In the genomic region with DNA sequence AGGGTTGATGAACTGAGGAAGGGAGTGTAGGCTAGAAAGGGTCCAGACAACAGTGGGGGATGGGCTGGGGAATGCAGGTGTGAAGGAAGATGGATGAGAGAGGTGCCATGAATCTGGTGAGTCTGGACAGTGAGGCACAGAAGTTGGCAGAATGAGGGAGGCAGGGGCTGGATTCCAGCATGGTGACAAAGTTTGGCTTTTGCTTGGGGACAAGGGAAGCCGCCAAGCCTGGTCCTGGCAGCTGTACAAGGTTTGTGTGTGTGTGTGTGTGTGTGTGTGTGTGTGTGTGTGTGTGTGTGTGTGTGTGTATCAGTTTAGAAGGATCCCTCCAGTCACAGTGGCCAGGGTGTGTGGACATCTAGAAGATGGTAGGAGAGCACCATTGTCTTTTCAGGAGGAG, we compare ENCODE assay signal across 14 mouse cellular contexts.
DNase-seq lines count a peak whose midpoint lies in the region; ATAC-seq and TF ChIP-seq lines count a peak whose summit lies in the region.
"Had no signal": no experiment of that assay in that cellular context is flagged by ENCODE, and none has a peak within 500 bp of the region (broad histone marks: within the 10 kb centered on the region; RNA-seq: fewer than 3 reads in every experiment).

No protein-coding gene starts in this region.

- no peaks in the 10 kb centered on the region for H3K36me3 ChIP-seq in forebrain, embryonic 10.5 days (replicated peaks)
- H3K36me3 ChIP-seq in forebrain, embryonic 13.5 days (ENCODE audit: poor library complexity, severe bottlenecking): no peaks in the 10 kb centered on the region
- no peaks in the 10 kb centered on the region for H3K36me3 ChIP-seq in hindbrain, postnatal 0 days (ENCODE audit: insufficient read depth, low read length)
- no peaks in the 10 kb centered on the region for H3K36me3 ChIP-seq in hindbrain, embryonic 12.5 days
- no peaks in the 10 kb centered on the region for H3K36me3 ChIP-seq in midbrain, embryonic 10.5 days
- no peaks in the 10 kb centered on the region for H3K36me3 ChIP-seq in midbrain, embryonic 16.5 days (ENCODE audit: control insufficient read depth, insufficient read depth, low read length)
- H3K36me3 ChIP-seq: embryonic facial prominence, embryonic 12.5 days; forebrain, embryonic 12.5 days had no signal

- H3K27ac ChIP-seq in forebrain, embryonic 10.5 days: peak overlapping the region; percentile 36; the same call in 1 of the 2 replicates
- H3K27ac ChIP-seq in forebrain, embryonic 13.5 days: no peak overlapping the region
- H3K27ac ChIP-seq in hindbrain, postnatal 0 days: no peak overlapping the region
- H3K27ac ChIP-seq in hindbrain, embryonic 12.5 days: no peak overlapping the region
- H3K27ac ChIP-seq in midbrain, embryonic 10.5 days (replicated peaks): peak overlapping the region; percentile 58
- H3K27ac ChIP-seq in midbrain, embryonic 16.5 days (ENCODE audit: low read length): no peak overlapping the region
- H3K27ac ChIP-seq: embryonic facial prominence, embryonic 12.5 days; forebrain, embryonic 12.5 days; macrophage had no signal

- H3K9me3 ChIP-seq in forebrain, embryonic 10.5 days: no peaks in the 10 kb centered on the region
- H3K9me3 ChIP-seq in forebrain, embryonic 13.5 days (replicated peaks): no peaks in the 10 kb centered on the region
- H3K9me3 ChIP-seq in hindbrain, postnatal 0 days (ENCODE audit: low read length): no peaks in the 10 kb centered on the region
- H3K9me3 ChIP-seq in hindbrain, embryonic 12.5 days (replicated peaks): no peaks in the 10 kb centered on the region
- H3K9me3 ChIP-seq in midbrain, embryonic 10.5 days (replicated peaks): no peaks in the 10 kb centered on the region
- H3K9me3 ChIP-seq in midbrain, embryonic 16.5 days (replicated peaks; ENCODE audit: control insufficient read depth, low read length, poor library complexity, severe bottlenecking): no peaks in the 10 kb centered on the region
- H3K9me3 ChIP-seq: embryonic facial prominence, embryonic 12.5 days; forebrain, embryonic 12.5 days had no signal

- no peak for DNase-seq in forebrain, embryonic 10.5 days (ENCODE audit: extremely low spot score, low spot score)
- peak; percentile 46 for DNase-seq in hindbrain, postnatal 0 days (ENCODE audit: low spot score)
- DNase-seq in midbrain, embryonic 10.5 days (ENCODE audit: low spot score): no peak
- DNase-seq in lung, postnatal 10 days: peak; percentile 78
- DNase-seq in urinary bladder, adult 2 months (ENCODE audit: low spot score): no peak
- DNase-seq: adrenal gland, adult 2 months; cerebellum, adult 11-12 months had no signal

- WGBS in forebrain, embryonic 10.5 days: 94% methylated on average over 1 of the region's 1 CpGs
- WGBS in forebrain, embryonic 13.5 days: 100% methylated on average over 1 of the region's 1 CpGs
- WGBS in hindbrain, postnatal 0 days: 50% methylated on average over 1 of the region's 1 CpGs
- WGBS in hindbrain, embryonic 12.5 days: 80% methylated on average over 1 of the region's 1 CpGs
- 100% methylated on average over 1 of the region's 1 CpGs for WGBS in midbrain, embryonic 10.5 days
- 63% methylated on average over 1 of the region's 1 CpGs for WGBS in midbrain, embryonic 16.5 days

- no peak overlapping the region for H3K9ac ChIP-seq in forebrain, embryonic 13.5 days
- H3K9ac ChIP-seq in hindbrain, postnatal 0 days (replicated peaks; ENCODE audit: low read length): no peak overlapping the region
- H3K9ac ChIP-seq in hindbrain, embryonic 12.5 days: no peak overlapping the region
- no peak overlapping the region for H3K9ac ChIP-seq in midbrain, embryonic 16.5 days (ENCODE audit: low read depth, low read length)
- H3K9ac ChIP-seq: embryonic facial prominence, embryonic 12.5 days; forebrain, embryonic 12.5 days had no signal

- no peak overlapping the region for H3K4me2 ChIP-seq in forebrain, embryonic 13.5 days
- H3K4me2 ChIP-seq in hindbrain, postnatal 0 days (ENCODE audit: low read depth, low read length): no peak overlapping the region
- H3K4me2 ChIP-seq in hindbrain, embryonic 12.5 days (replicated peaks): no peak overlapping the region
- H3K4me2 ChIP-seq in midbrain, embryonic 16.5 days (ENCODE audit: low read length): no peak overlapping the region
- H3K4me2 ChIP-seq: embryonic facial prominence, embryonic 12.5 days; forebrain, embryonic 12.5 days had no signal

- no peak for TF ChIP-seq CTCF in hindbrain, postnatal 0 days (IDR thresholded peaks at IDR 0.05; ENCODE audit: low read depth)

- no peak overlapping the region for H3K4me3 ChIP-seq in forebrain, embryonic 10.5 days
- no peak overlapping the region for H3K4me3 ChIP-seq in forebrain, embryonic 13.5 days
- no peak overlapping the region for H3K4me3 ChIP-seq in hindbrain, postnatal 0 days (ENCODE audit: low read length)
- no peak overlapping the region for H3K4me3 ChIP-seq in hindbrain, embryonic 12.5 days
- H3K4me3 ChIP-seq in midbrain, embryonic 10.5 days: no peak overlapping the region
- H3K4me3 ChIP-seq in midbrain, embryonic 16.5 days (ENCODE audit: low read depth, low read length): no peak overlapping the region
- H3K4me3 ChIP-seq: embryonic facial prominence, embryonic 12.5 days; forebrain, embryonic 12.5 days had no signal

- ATAC-seq in forebrain, embryonic 13.5 days: no peak
- no peak for ATAC-seq in hindbrain, postnatal 0 days
- ATAC-seq in hindbrain, embryonic 12.5 days (ENCODE audit: low FRiP score): no peak
- no peak for ATAC-seq in midbrain, embryonic 16.5 days
- ATAC-seq: intestine, postnatal 0 days had no signal

- H3K4me1 ChIP-seq in forebrain, embryonic 10.5 days: peaks cover 45% of the 10 kb centered on the region
- H3K4me1 ChIP-seq in forebrain, embryonic 13.5 days: peaks cover 44% of the 10 kb centered on the region
- H3K4me1 ChIP-seq in hindbrain, postnatal 0 days (ENCODE audit: insufficient read depth, low read length): peaks cover 5% of the 10 kb centered on the region; the same call in 1 of the 2 replicates
- H3K4me1 ChIP-seq in hindbrain, embryonic 12.5 days: peaks cover 19% of the 10 kb centered on the region
- H3K4me1 ChIP-seq in midbrain, embryonic 10.5 days: peaks cover 50% of the 10 kb centered on the region
- peaks cover 19% of the 10 kb centered on the region for H3K4me1 ChIP-seq in midbrain, embryonic 16.5 days (ENCODE audit: control insufficient read depth, insufficient read depth, low read length)

- 0 out of 2 replicates have a peak, but pooled peaks cover 11% of the 10 kb centered on the region for H3K27me3 ChIP-seq in forebrain, embryonic 10.5 days (ENCODE audit: poor library complexity, severe bottlenecking)
- no peaks in the 10 kb centered on the region for H3K27me3 ChIP-seq in forebrain, embryonic 13.5 days
- H3K27me3 ChIP-seq in hindbrain, postnatal 0 days (ENCODE audit: insufficient read depth, low read length): no peaks in the 10 kb centered on the region
- no peaks in the 10 kb centered on the region for H3K27me3 ChIP-seq in hindbrain, embryonic 12.5 days
- no peaks in the 10 kb centered on the region; the same call in 1 of the 2 replicates for H3K27me3 ChIP-seq in midbrain, embryonic 10.5 days (ENCODE audit: low read depth, poor library complexity, severe bottlenecking)
- no peaks in the 10 kb centered on the region for H3K27me3 ChIP-seq in midbrain, embryonic 16.5 days (ENCODE audit: control insufficient read depth, insufficient read depth, low read depth, low read length)
- H3K27me3 ChIP-seq: embryonic facial prominence, embryonic 12.5 days; forebrain, embryonic 12.5 days had no signal

Comparison
In these comparisons a context has a peak if more than half of its experiments do, and no peak if none do; other contexts are left out.
1. H3K27ac ChIP-seq: peak in forebrain, embryonic 10.5 days (single experiment) and midbrain, embryonic 10.5 days (single experiment); none in forebrain, embryonic 13.5 days (single experiment), hindbrain, postnatal 0 days (single experiment), hindbrain, embryonic 12.5 days (single experiment) and midbrain, embryonic 16.5 days (single experiment).
2. DNase-seq: peak in hindbrain, postnatal 0 days (single experiment) and lung, postnatal 10 days (single experiment); none in forebrain, embryonic 10.5 days (single experiment), midbrain, embryonic 10.5 days (single experiment) and urinary bladder, adult 2 months (single experiment).